Mouse (Mus musculus) MEL (cell line): ENCODE results near the gene Sdsl. TPM values are rescaled to one million over a fixed set of nuclear protein-coding genes. Genes with fewer than 3 reads are reported as not detected.

Experiments
- DNase-seq: peaks from one replicate; pipeline ENCODE4 v3.0.0; 2011; ENCODE audit warnings: low read depth, low spot score
- H3K27ac ChIP-seq: 2 replicates; pipeline ENCODE4 v1.5.1; 2012; ENCODE audit warnings: low read depth, mild to moderate bottlenecking, control low read depth, low read length, moderate library complexity; ENCODE audit not compliant: control insufficient read depth
- H3K27me3 ChIP-seq, 2 experiments: fragments of 150-350 bp in 1 of 2; sonication (generic) in 1 of 2; 2 replicates each; pipeline ENCODE4 v1.6.1; 2012; ENCODE audit warnings: low read length in 2 of 2, mild to moderate bottlenecking in 2 of 2, improper control_type of control experiment in 1 of 2, moderate library complexity in 1 of 2; ENCODE audit not compliant: insufficient read depth in 2 of 2, control insufficient read depth in 1 of 2
- H3K36me3 ChIP-seq, 2 experiments: 2 replicates each; pipeline ENCODE4 v1.6.1; 2012 to 2014; ENCODE audit warnings: low read length in 2 of 2, improper control_type of control experiment in 1 of 2, inconsistent platforms in 1 of 2, mild to moderate bottlenecking in 1 of 2; ENCODE audit not compliant: insufficient read depth in 2 of 2, control insufficient read depth in 1 of 2
- H3K4me1 ChIP-seq, 2 experiments: fragments of 150-350 bp in 1 of 2; sonication (generic) in 1 of 2; 2 replicates each; pipeline ENCODE4 v1.6.1; 2012; ENCODE audit warnings: low read length in 2 of 2, improper control_type of control experiment in 1 of 2, mild to moderate bottlenecking in 1 of 2; ENCODE audit not compliant: insufficient read depth in 2 of 2, control insufficient read depth in 1 of 2
- H3K4me3 ChIP-seq, 2 experiments: fragments of 150-350 bp in 1 of 2; sonication (generic) in 1 of 2; 2 replicates each; pipeline ENCODE4 v1.5.1; 2012; ENCODE audit warnings: low read depth in 2 of 2, low read length in 2 of 2, mild to moderate bottlenecking in 2 of 2, moderate library complexity in 2 of 2, control low read depth in 1 of 2, improper control_type of control experiment in 1 of 2; ENCODE audit not compliant: control insufficient read depth in 1 of 2, insufficient read depth in 1 of 2
- H3K79me2 ChIP-seq: 2 replicates; pipeline ENCODE4 v1.6.1; 2012; ENCODE audit warnings: mild to moderate bottlenecking, low read length, moderate library complexity; ENCODE audit not compliant: control insufficient read depth, poor library complexity, insufficient read depth
- H3K9ac ChIP-seq: 2 replicates; pipeline ENCODE4 v1.6.1; 2012; ENCODE audit warnings: low read depth, mild to moderate bottlenecking, control low read depth, low read length, moderate library complexity; ENCODE audit not compliant: control insufficient read depth, poor library complexity, severe bottlenecking
- H3K9me3 ChIP-seq: fragments of 150-350 bp; sonication (generic); replicated peaks from 2 replicates; pipeline ENCODE4 v1.6.1; 2012; ENCODE audit warnings: mild to moderate bottlenecking, low read length, improper control_type of control experiment, moderate library complexity; ENCODE audit not compliant: insufficient read depth
- BHLHE40 ChIP-seq: IDR thresholded peaks from 2 replicates; pipeline ENCODE4 v1.6.1; 2012; ENCODE audit warnings: low read depth, mild to moderate bottlenecking, inconsistent platforms, low read length, improper control_type of control experiment, borderline replicate concordance
- CTCF ChIP-seq, 3 experiments: IDR thresholded peaks in 2 of 3; conservative IDR thresholded peaks in 1 of 3; 2 replicates each; pipeline ENCODE4 v1.5.1; 2011 to 2012; ENCODE audit warnings: low read length in 3 of 3, low read depth in 2 of 3, mild to moderate bottlenecking in 2 of 3, improper control_type of control experiment in 1 of 3, inconsistent platforms in 1 of 3, mixed read lengths in 1 of 3, moderate library complexity in 1 of 3; ENCODE audit not compliant: control insufficient read depth in 1 of 3, insufficient read depth in 1 of 3, poor library complexity in 1 of 3, severe bottlenecking in 1 of 3
- E2F4 ChIP-seq: IDR thresholded peaks from 2 replicates; pipeline ENCODE4 v1.6.1; 2011; ENCODE audit warnings: low read depth, low read length, improper control_type of control experiment, borderline replicate concordance
- ELF1 ChIP-seq: IDR thresholded peaks from 2 replicates; pipeline ENCODE4 v1.6.1; 2014; ENCODE audit warnings: low read depth, mild to moderate bottlenecking, inconsistent platforms, low read length, improper control_type of control experiment, moderate library complexity
- EP300 ChIP-seq, 2 experiments: IDR thresholded peaks; 2 replicates each; pipeline ENCODE4 v1.6.1; 2011; ENCODE audit warnings: improper control_type of control experiment in 2 of 2, low read length in 2 of 2, low read depth in 1 of 2, mild to moderate bottlenecking in 1 of 2
- GATA1 ChIP-seq: IDR thresholded peaks from 2 replicates; pipeline ENCODE4 v1.6.1; 2011; ENCODE audit warnings: low read depth, low read length, improper control_type of control experiment
- HCFC1 ChIP-seq: IDR thresholded peaks from 2 replicates; pipeline ENCODE4 v1.6.1; 2012; ENCODE audit warnings: low read depth, mild to moderate bottlenecking, inconsistent platforms, low read length, improper control_type of control experiment, moderate library complexity
- JUND ChIP-seq: IDR thresholded peaks from 2 replicates; pipeline ENCODE4 v1.6.1; 2011; ENCODE audit warnings: low read depth, mild to moderate bottlenecking, improper control_type of control experiment, low read length
- KAT2A ChIP-seq: conservative IDR thresholded peaks from 2 replicates; pipeline ENCODE4 v1.6.1; 2012; ENCODE audit warnings: low read depth, low read length, improper control_type of control experiment, inconsistent platforms
- MAFK ChIP-seq: IDR thresholded peaks from 2 replicates; pipeline ENCODE4 v1.6.1; 2011; ENCODE audit warnings: low read depth, mild to moderate bottlenecking, low read length, improper control_type of control experiment, borderline replicate concordance
- NELFE ChIP-seq: IDR thresholded peaks from 2 replicates; pipeline ENCODE4 v1.6.1; 2011; ENCODE audit warnings: low read depth, low read length, improper control_type of control experiment
- POLR2AphosphoS5 ChIP-seq: IDR thresholded peaks from 2 replicates; pipeline ENCODE4 v1.6.1; 2012; ENCODE audit warnings: low read depth, borderline replicate concordance, mild to moderate bottlenecking, inconsistent platforms, low read length, moderate library complexity, mixed read lengths
- SIN3A ChIP-seq: IDR thresholded peaks from 2 replicates; pipeline ENCODE4 v1.6.1; 2012; ENCODE audit warnings: low read length, improper control_type of control experiment, inconsistent platforms
- SMC3 ChIP-seq: IDR thresholded peaks from 2 replicates; pipeline ENCODE4 v1.6.1; 2011; ENCODE audit warnings: low read depth, low read length, improper control_type of control experiment
- TAL1 ChIP-seq: IDR thresholded peaks from 2 replicates; pipeline ENCODE4 v1.6.1; 2012; ENCODE audit warnings: mild to moderate bottlenecking, inconsistent platforms, low read length, moderate library complexity, mixed read lengths
- TBP ChIP-seq: IDR thresholded peaks from 2 replicates; pipeline ENCODE4 v1.8.0; 2011; ENCODE audit warnings: low read depth, low read length, improper control_type of control experiment
- TCF12 ChIP-seq: IDR thresholded peaks from 2 replicates; pipeline ENCODE4 v1.6.1; 2014; ENCODE audit warnings: low read depth, mild to moderate bottlenecking, inconsistent platforms, low read length, improper control_type of control experiment, moderate library complexity
- UBTF ChIP-seq: IDR thresholded peaks from 2 replicates; pipeline ENCODE4 v1.6.1; 2012; ENCODE audit warnings: low read depth, mild to moderate bottlenecking, inconsistent platforms, low read length, improper control_type of control experiment, moderate library complexity, borderline replicate concordance; ENCODE audit not compliant: insufficient read depth
- USF2 ChIP-seq, 2 experiments: IDR thresholded peaks; 2 replicates each; pipeline ENCODE4 v1.6.1; 2011 to 2012; ENCODE audit warnings: improper control_type of control experiment in 2 of 2, low read length in 2 of 2, borderline replicate concordance in 1 of 2, inconsistent platforms in 1 of 2, low read depth in 1 of 2, mild to moderate bottlenecking in 1 of 2; ENCODE audit not compliant: insufficient read depth in 1 of 2
- ZC3H11A ChIP-seq: IDR thresholded peaks from 2 replicates; pipeline ENCODE4 v1.6.1; 2012; ENCODE audit warnings: low read depth, mild to moderate bottlenecking, inconsistent platforms, low read length, improper control_type of control experiment
- ZKSCAN1 ChIP-seq: IDR thresholded peaks from 2 replicates; pipeline ENCODE4 v1.6.1; 2012; ENCODE audit warnings: low read depth, mild to moderate bottlenecking, inconsistent platforms, low read length, improper control_type of control experiment, moderate library complexity
- ZNF384 ChIP-seq: IDR thresholded peaks from 2 replicates; pipeline ENCODE4 v1.6.1; 2012; ENCODE audit warnings: low read depth, mild to moderate bottlenecking, inconsistent platforms, low read length, improper control_type of control experiment
- polyA plus RNA-seq, 2 experiments: library from polyadenylated mRNA; stranded (reverse) in 1 of 2; unstranded in 1 of 2; fragments of >175 nt in 1 of 2; fragments of >200 nt in 1 of 2; gene quantifications; 2 replicates each; pipeline versions ENCODE4 v1.2.1 to v1.2.4; 2012; ENCODE audit warnings: low replicate concordance in 2 of 2, low read depth in 1 of 2; ENCODE audit not compliant: insufficient read length in 2 of 2, insufficient read depth in 1 of 2, missing spikeins in 1 of 2
- total RNA-seq: library from RNA; depleted of rRNA; stranded (reverse); fragments of 300-350 nt; gene quantifications from 2 replicates; pipeline ENCODE4 v1.2.3, GENCODE M21; 2012

Gene Sdsl
- total and polyA plus RNA-seq, 3 experiments, result 12.1 to 21.0 TPM; not detected in 1

- H3K27me3 ChIP-seq, result no peaks in the 10 kb centered on the region
- no peaks in the 10 kb centered on the region for H3K9me3 ChIP-seq
- H3K4me1 ChIP-seq, result no peaks in the 10 kb centered on the region
- DNase-seq, result no peak
- no peak overlapping the region for H3K4me3 ChIP-seq
- H3K79me2 ChIP-seq, result no peaks in the 10 kb centered on the region
- TF ChIP-seq TAL1 (no peak), BHLHE40 (no peak), KAT2A (no peak), UBTF (no peak), HCFC1 (no peak), USF2 (IDR thresholded peaks at IDR 0.05; ENCODE audit: borderline replicate concordance in 1 of 2, insufficient read depth in 1 of 2, low read depth in 1 of 2, low read length in 2 of 2) (no peak), SIN3A (no peak), E2F4 (no peak)
- no peak overlapping the region for H3K27ac ChIP-seq
- no peaks in the 10 kb centered on the region for H3K36me3 ChIP-seq
- no peak overlapping the region for H3K9ac ChIP-seq
These were observed 15.2 kb upstream of the Sdsl start for GRCm38 (mm10) chr5:120487844-120488243.

DNA sequence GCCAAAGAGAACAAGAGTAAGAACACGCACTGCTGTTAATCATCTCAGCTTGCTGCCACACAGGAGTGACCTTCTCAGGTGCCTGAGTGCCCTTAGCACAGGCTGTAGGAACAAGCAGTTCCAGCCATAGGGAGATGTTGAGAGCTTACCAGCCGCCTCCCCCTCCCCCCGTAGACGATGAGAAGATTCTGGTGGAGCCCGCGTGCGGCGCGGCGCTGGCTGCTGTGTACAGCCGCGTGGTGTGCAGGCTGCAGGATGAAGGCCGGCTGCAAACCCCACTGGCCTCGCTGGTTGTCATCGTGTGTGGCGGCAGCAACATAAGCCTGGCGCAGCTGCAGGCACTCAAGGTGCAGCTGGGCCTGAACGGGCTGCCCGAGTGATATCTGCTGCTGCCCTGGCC lies 10.8 kb upstream of the Sdsl start:
- Histone ChIP-seq H3K9me3 (no peaks in the 10 kb centered on the region), H3K36me3 (no peaks in the 10 kb centered on the region), H3K79me2 (no peaks in the 10 kb centered on the region), H3K4me3 (no peak overlapping the region), H3K27ac (no peak overlapping the region), H3K27me3 (no peaks in the 10 kb centered on the region), H3K4me1 (no peaks in the 10 kb centered on the region), H3K9ac (no peak overlapping the region)
- TF ChIP-seq NELFE (no peak), JUND (no peak), ZNF384 (no peak), ELF1 (no peak), GATA1 (no peak), EP300 (IDR thresholded peaks at IDR 0.05; ENCODE audit: low read depth in 1 of 2, low read length in 2 of 2) (no peak), BHLHE40 (no peak), TBP (no peak), HCFC1 (no peak), MAFK (no peak), CTCF (IDR thresholded peaks at IDR 0.05 in 2 of 3, conservative IDR thresholded peaks at IDR 0.05 in 1 of 3; ENCODE audit: control insufficient read depth in 1 of 3, insufficient read depth in 1 of 3, low read depth in 2 of 3, low read length in 3 of 3, poor library complexity in 1 of 3, severe bottlenecking in 1 of 3) (no peak), ZC3H11A (no peak), TCF12 (no peak), POLR2AphosphoS5 (no peak), ZKSCAN1 (no peak), UBTF (no peak), SMC3 (no peak), SIN3A (no peak)
- no peak for DNase-seq
